Mouse (Mus musculus): Measurements from ENCODE around the gene Myom3.
A peak's percentile ranks its signal among the peaks of the same experiment; 100 is the strongest.

Gene Myom3

DNA sequence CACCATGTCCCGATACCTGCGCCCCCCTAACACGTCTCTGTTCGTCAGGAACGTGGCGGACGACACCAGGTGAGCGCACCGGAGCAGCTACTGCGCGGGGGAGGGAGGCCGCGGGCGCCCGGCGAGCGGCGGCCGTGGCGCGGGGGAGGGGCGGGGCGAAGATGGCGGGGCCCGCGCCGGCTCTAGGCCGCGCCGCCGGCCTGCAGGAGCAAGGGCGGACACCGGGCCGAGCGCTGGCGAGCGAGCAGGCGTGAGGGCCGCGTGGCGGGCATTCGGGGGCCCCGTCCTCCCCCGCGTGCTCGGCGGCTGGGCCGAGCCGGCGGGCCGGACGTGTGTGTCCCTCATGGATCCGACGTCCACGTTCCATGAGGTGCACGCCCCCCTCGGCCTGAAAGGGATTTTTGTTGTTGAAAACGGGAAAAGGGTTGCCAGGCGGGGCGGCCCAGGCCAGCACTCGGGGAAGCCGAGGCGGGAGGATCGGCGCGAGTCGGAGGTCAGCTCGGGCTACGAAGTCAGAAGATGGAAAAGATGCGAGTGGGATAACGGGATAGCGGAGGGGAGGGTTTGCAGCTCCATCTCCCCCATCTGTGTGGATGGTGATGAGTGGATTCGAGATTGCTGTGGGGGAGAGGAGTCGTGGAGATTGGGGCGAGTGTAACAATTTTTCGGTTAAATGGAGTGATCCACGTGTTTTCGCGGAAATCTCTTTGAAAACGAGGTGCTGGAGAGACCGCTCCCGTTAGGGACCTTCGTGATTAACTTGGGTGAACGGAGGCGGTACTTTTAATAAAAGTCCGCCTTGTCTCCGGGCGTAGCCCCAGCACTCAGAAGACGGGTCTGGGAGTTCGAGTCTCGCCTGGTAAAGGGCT, 96.9 kb downstream of the Myom3 start:
- DNase-seq, result peak; percentile 82

DNA sequence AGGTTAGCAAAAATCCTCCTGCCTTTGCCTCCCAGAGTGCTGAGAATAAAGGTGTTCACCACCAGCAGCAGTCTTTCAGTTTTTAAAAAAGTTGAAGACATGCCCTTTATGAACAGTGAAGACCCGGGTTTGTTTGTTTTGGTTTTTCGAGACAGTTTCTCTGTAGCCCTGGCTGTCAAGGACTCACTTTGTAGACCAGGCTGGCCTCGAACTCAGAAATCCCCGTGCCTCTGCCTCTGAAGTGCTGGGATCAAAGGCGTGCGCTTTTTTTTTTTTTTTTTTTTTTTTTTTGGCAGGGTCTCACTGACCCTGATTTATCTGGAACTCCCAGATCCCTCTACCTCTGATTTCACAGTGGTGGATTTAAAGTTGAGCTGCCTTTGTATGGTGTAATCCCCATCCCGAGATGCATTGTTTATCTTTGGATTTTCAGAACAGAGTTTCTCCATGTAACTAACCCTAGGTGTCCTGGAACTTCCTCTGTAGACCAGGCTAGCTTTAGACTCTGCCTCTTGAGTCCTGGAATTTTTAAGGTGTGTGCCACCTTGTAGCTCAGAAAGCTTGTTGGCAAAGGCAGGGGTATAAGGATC, 98.2 kb downstream of the Myom3 start:
- DNase-seq, result no peak

Measured in kidney, postnatal 10 days (tissue).